Mouse (Mus musculus): Measurements from ENCODE around the gene Ms4a4c.
"Not testable (repeated sequence)": the region's sequence is repeated elsewhere in the genome, so short reads cannot be mapped to it uniquely, and the experiment has no call there.

Gene Ms4a4c

DNA sequence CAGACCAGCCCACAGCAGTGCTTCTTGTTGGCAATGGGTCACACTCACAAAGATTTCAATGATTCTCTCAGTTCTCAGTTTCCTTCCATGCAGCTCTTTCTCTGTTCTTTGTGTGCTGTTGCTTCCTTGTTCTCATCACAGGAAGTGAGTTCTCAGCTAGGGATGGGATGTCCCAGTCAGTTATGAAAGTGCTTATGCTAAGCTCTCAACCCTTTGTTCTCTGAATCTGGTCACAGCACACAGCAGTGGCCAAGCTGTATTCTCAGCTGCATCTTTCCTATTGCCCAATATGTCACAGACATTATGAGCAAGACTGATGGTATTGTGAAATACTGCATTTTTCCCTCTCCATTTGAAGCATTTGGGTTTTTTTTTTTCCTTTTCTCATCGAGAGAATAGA lies 60.2 kb downstream of the Ms4a4c start:
- not testable (repeated sequence) for DNase-seq (ENCODE audit: low spot score in 2 of 2)

DNA sequence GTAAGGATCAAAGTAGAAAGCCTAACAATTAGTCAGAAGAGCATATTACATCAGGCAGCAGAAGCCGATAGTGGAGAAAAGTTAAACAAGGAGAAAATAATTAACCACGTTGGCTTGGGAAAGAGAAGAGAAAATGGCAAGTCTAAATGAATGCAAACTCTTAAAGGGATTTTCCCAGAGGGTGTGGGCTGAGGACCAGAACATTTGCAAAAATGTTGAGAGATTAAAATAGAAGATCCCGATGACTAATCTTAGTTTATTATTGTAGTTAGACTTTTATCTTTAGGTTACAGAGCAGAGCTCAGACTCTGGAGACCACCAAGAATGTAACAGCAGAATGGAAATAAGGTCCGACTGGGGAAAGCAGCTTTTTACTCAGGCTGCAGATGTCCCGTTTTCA lies 61.9 kb downstream of the Ms4a4c start:
- DNase-seq (ENCODE audit: low spot score in 2 of 2), result no peak

DNA sequence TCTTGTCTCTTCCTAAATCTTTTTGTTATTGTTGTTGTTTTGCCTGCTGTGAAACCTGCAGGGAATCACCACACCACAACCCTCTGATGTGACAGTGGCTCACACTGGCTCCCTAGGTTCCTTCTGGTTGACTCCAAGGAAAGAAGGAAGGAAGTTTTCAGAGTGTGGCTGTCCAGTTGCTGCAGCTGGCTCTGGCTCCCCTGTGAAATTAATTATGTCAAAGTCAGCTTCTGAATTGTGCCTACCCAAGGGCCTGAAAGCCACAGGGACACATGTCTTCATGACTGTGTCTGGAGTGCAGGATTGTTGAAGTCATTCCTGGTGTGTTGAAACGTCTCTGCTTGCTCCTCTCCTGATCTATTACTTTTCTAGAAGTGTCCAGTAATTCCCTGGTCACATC lies 63.8 kb downstream of the Ms4a4c start:
- not testable (repeated sequence) for DNase-seq (ENCODE audit: low spot score in 2 of 2)

DNA sequence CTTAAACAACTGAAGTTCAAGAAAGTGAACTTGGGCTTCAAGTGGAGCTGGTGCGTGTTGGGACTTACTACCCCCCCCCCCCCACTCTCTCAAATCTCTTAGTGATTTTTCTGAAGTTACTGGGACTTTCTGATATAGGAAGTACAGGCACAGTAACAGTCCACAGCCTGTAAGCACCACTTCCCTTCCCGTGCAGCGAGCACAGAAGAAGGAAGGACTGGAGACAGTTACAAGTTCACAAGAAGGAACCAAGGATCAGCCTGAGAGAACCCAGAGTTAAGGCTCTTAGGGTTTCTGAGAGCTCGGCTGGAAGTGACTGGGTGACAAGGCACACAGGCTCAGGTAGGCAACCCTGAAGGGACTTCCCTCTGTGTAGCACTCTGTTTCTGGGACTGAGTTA lies 64.6 kb downstream of the Ms4a4c start, which contains the start of gene Ms4a6c:
Gene Ms4a6c, plus strand, starts transcription at position 152 of the 400 bp plus-strand sequence.
- not testable (repeated sequence) for DNase-seq (ENCODE audit: low spot score in 2 of 2)
